Mouse (Mus musculus) liver, embryonic 15.5 days (tissue): ENCODE data around the gene Taar3. TPM values are rescaled to one million over a fixed set of nuclear protein-coding genes. Genes with fewer than 3 reads are reported as not detected.

ENCODE experiments used
- ATAC-seq: fragments of 200-750 bp; cut with Nextera tagmentation; 2 replicates; pipeline ENCODE4 v1.8.0; 2017; ENCODE audit warnings: moderate number of reproducible peaks, mild to moderate bottlenecking, moderate library complexity; ENCODE audit not compliant: insufficient read depth
- H3K27ac ChIP-seq: fragments of 300-500 bp; sonication (generic); replicated peaks from 2 replicates; pipeline ENCODE4 v1.5.1; 2015; ENCODE audit warnings: mild to moderate bottlenecking, inconsistent platforms
- H3K27me3 ChIP-seq: fragments of 300-500 bp; sonication (generic); 2 replicates; pipeline ENCODE4 v1.6.1; 2015; ENCODE audit warnings: mild to moderate bottlenecking, inconsistent platforms
- H3K36me3 ChIP-seq: fragments of 300-500 bp; sonication (generic); replicated peaks from 2 replicates; pipeline ENCODE4 v1.6.1; 2015; ENCODE audit warnings: moderate library complexity, mild to moderate bottlenecking, inconsistent platforms
- H3K4me1 ChIP-seq: fragments of 300-500 bp; sonication (generic); replicated peaks from 2 replicates; pipeline ENCODE4 v1.6.1; 2015; ENCODE audit warnings: inconsistent platforms
- H3K4me2 ChIP-seq: fragments of 300-500 bp; sonication (generic); 2 replicates; pipeline ENCODE4 v1.6.1; 2015; ENCODE audit warnings: moderate library complexity, mild to moderate bottlenecking, inconsistent platforms
- H3K4me3 ChIP-seq: fragments of 300-500 bp; sonication (generic); replicated peaks from 2 replicates; pipeline ENCODE4 v1.5.1; 2015; ENCODE audit warnings: mild to moderate bottlenecking, inconsistent platforms
- H3K9ac ChIP-seq: fragments of 300-500 bp; sonication (generic); 2 replicates; pipeline ENCODE4 v1.6.1; 2015; ENCODE audit warnings: moderate library complexity, mild to moderate bottlenecking, inconsistent platforms
- H3K9me3 ChIP-seq: fragments of 300-500 bp; sonication (generic); replicated peaks from 2 replicates; pipeline ENCODE4 v1.6.1; 2016; ENCODE audit warnings: inconsistent platforms
- WGBS: fragments of 180-500 bp; shearing (Covaris S2); methylation state at CpG from one replicate; pipeline ENCODE4 v1.1.7; 2015; ENCODE audit warnings: mixed read lengths; ENCODE audit not compliant: insufficient replicate concordance; 5-methylcytosine and 5-hydroxymethylcytosine counted together
- polyA plus RNA-seq: library from polyadenylated mRNA; unstranded; fragments of >200 nt; fragmentation: Nextera tagmentation; extraction: Ambion mirVana; gene quantifications from 2 replicates; pipeline ENCODE4 v1.2.1, GENCODE M21; 2015

Taar3 gene
- polyA plus RNA-seq, 1 experiment from 2014 or later, result not detected

DNA sequence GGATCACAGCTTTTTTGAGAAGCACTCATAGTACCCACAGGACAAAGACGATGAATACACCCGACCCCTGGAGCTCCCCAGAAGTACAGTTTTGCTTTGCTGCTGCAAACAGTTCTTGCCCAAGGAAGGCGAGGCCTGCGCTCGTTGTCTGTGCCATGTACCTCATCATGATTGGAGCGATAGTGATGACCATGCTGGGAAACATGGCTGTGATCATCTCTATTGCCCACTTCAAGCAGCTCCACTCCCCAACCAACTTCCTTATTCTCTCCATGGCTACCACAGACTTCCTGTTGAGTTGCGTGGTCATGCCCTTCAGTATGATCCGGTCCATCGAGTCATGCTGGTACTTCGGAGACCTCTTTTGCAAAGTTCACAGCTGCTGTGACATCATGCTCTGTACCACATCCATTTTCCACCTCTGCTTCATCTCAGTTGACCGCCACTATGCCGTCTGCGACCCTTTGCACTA, 11.1 kb downstream of the Taar3 start, which contains the start of gene Taar4:
Gene Taar4, plus strand, starts transcription at position 51 of the 472 bp plus-strand sequence.
- Histone ChIP-seq H3K4me2 (no peak within 1 kb of the TSS), H3K4me1 (no peaks in the 10 kb centered on the region), H3K9ac (no peak within 1 kb of the TSS), H3K36me3 (no peaks in the 10 kb centered on the region), H3K4me3 (no peak within 1 kb of the TSS), H3K27ac (no peak within 1 kb of the TSS), H3K27me3 (no peaks in the 10 kb centered on the region), H3K9me3 (no peaks in the 10 kb centered on the region)
- 68% methylated on average over 13 of the region's 13 CpGs for WGBS
- ATAC-seq, result no peak

DNA sequence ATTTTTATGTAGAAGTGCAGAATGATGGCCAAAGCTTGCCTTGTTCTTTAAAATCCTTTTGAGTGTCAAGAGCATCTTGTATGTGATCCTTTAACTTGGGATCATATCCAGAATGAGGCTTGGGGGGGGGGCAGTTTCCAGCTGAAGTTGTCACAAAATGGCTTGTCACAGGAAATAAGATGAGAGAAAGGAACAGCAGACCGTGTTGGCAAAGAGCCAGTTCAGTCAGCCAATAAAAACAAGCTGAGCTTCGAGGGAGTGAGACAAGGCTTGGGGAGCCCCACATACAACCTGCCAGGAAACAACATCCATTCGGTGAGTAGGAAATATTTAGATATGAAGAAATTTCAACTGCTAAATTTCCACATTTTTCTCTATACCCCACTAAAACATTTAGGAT, 14.1 kb downstream of the Taar3 start:
- H3K4me3 ChIP-seq, result no peak overlapping the region
- no peak overlapping the region for H3K9ac ChIP-seq
- H3K27ac ChIP-seq, result no peak overlapping the region
- no peak for ATAC-seq
- no peaks in the 10 kb centered on the region for H3K9me3 ChIP-seq
- WGBS, result 51% methylated on average over 3 of the region's 3 CpGs
- no peaks in the 10 kb centered on the region for H3K27me3 ChIP-seq
- H3K36me3 ChIP-seq, result no peaks in the 10 kb centered on the region
- H3K4me2 ChIP-seq, result no peak overlapping the region
- H3K4me1 ChIP-seq, result no peaks in the 10 kb centered on the region

DNA sequence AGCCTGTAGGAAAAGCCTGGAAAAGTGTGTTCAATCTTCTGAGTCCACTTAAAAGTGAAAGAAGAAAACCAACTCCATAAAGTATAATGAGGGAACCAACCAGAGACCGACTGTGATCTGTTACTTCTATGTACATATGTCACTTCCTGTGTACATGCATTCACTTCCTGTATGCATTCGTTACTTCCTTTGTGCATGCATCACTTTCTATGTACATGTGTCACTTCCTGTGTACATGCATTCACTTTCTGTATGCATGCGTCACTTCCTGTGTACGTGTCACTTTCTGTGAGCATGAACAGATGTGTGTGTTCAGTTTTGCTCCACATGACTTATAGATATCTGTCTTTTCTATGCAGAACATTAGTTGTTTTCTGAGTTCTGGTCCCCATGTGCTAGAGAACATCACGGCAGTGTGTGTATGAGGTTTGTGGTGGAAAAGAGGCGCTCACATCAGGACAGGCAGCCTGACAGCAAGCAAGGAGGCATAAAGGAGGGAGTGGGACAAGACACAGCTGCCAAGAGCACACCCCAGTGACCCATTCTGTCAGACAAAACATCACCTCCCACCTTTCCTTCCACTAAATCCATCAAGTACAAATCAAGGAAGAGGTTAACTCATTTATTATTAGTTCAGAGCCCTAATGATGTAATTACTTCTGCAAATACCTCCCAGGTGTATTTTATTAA, 15.7 kb downstream of the Taar3 start:
- H3K9ac ChIP-seq, result no peak overlapping the region
- H3K4me3 ChIP-seq, result no peak overlapping the region
- H3K27me3 ChIP-seq, result no peaks in the 10 kb centered on the region
- no peaks in the 10 kb centered on the region for H3K36me3 ChIP-seq
- no peaks in the 10 kb centered on the region for H3K4me1 ChIP-seq
- no peak for ATAC-seq
- WGBS, result 64% methylated on average over 6 of the region's 6 CpGs
- no peaks in the 10 kb centered on the region for H3K9me3 ChIP-seq
- H3K4me2 ChIP-seq, result no peak overlapping the region
- no peak overlapping the region for H3K27ac ChIP-seq

- H3K9me3 ChIP-seq, result no peaks in the 10 kb centered on the region
- H3K36me3 ChIP-seq, result no peaks in the 10 kb centered on the region
- WGBS, result 63% methylated on average over 11 of the region's 11 CpGs
- no peak within 1 kb of the TSS for H3K4me3 ChIP-seq
- H3K27me3 ChIP-seq, result no peaks in the 10 kb centered on the region
- ATAC-seq, result no peak
- H3K9ac ChIP-seq, result no peak within 1 kb of the TSS
- no peaks in the 10 kb centered on the region for H3K4me1 ChIP-seq
- H3K27ac ChIP-seq, result no peak within 1 kb of the TSS
- no peak within 1 kb of the TSS for H3K4me2 ChIP-seq
Measured at GRCm38 (mm10) chr10:23970656-23971165, 21.4 kb downstream of the Taar3 start, which contains the start of gene Taar5. Gene Taar5 (plus strand): TSS chr10:23970706.

- Histone ChIP-seq H3K27ac (no peak overlapping the region), H3K4me1 (no peaks in the 10 kb centered on the region), H3K9me3 (no peaks in the 10 kb centered on the region), H3K4me3 (no peak overlapping the region), H3K36me3 (no peaks in the 10 kb centered on the region), H3K9ac (no peak overlapping the region), H3K27me3 (no peaks in the 10 kb centered on the region), H3K4me2 (no peak overlapping the region)
- ATAC-seq, result no peak
- WGBS, result 67% methylated on average over 5 of the region's 5 CpGs
Measured at GRCm38 (mm10) chr10:23971256-23971655, 21.9 kb downstream of the Taar3 start.

DNA sequence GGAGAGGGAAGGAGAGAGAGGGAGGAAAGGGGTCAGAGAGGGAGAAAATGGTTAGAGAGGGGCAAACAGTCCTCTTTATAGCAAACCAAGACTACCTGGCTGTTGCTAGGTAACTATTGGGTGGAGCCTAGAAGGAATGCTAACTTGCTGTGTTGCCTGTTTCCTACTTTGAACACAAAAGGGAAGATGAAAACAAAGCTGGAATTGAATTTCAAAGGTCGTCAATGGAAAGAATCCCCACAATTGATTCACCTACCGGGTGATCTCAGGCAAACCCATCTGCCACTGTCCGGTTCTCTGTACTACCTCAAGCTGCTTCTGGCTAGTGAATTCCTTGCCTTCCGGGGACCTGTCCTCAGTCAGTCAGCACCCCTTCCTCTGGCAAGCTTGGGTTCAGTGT, 28.6 kb downstream of the Taar3 start:
- 43% methylated on average over 4 of the region's 4 CpGs for WGBS
- no peaks in the 10 kb centered on the region for H3K4me1 ChIP-seq
- H3K9ac ChIP-seq, result no peak overlapping the region
- H3K36me3 ChIP-seq, result no peaks in the 10 kb centered on the region
- H3K4me3 ChIP-seq, result no peak overlapping the region
- H3K4me2 ChIP-seq, result no peak overlapping the region
- H3K27ac ChIP-seq, result no peak overlapping the region
- ATAC-seq, result no peak
- H3K9me3 ChIP-seq, result no peaks in the 10 kb centered on the region
- no peaks in the 10 kb centered on the region for H3K27me3 ChIP-seq

DNA sequence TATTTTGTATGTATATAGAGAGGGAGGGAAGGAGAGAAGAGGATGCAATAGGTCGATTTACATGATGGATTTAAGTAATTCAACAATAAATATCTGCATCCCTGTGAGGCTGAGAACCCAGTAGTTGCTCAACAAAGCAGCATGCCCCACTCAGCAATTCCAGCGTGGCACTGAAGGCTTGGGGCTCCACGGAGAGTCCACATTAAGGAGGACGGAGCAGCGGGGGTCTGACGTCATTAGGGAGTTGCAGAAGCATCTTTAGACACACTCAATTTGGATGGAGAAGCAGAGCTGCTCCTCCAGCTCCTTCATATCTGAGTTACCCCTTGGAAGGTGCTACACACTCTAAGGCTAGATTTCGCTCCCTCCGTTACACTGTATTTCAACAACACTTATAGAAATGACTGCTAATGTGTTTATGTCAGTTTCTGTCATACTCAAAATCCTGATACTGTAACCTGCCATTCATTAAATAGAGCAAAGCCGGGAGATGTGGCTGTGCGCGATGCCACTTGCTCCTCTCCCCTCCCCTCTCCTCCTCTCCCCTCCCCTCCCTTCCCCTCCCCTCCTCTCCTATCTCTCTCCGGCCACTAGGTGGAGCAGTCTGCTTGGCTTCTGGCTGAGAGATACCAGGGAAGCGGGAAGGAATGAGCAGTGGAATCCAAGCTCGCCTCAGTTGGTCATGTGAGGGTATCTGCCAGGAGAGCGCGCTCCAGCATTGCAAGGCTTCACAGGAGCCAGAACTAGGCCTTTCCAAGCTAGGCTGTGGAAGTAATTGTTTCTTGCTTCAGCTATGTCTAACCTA, 29.7 kb downstream of the Taar3 start:
- Histone ChIP-seq H3K36me3 (no peaks in the 10 kb centered on the region), H3K4me3 (no peak overlapping the region), H3K27me3 (no peaks in the 10 kb centered on the region), H3K9ac (no peak overlapping the region), H3K9me3 (no peaks in the 10 kb centered on the region), H3K27ac (no peak overlapping the region), H3K4me1 (no peaks in the 10 kb centered on the region), H3K4me2 (no peak overlapping the region)
- WGBS, result 33% methylated on average over 16 of the region's 16 CpGs
- peak; percentile 7; the same call in 1 of the 2 replicates for ATAC-seq

GRCm38 (mm10) chr10:23985546-23985945, 36.2 kb downstream of the Taar3 start, which contains the start of gene Taar6:
Gene Taar6 (minus strand): TSS chr10:23985646.
- Histone ChIP-seq H3K9me3 (no peaks in the 10 kb centered on the region), H3K4me3 (no peak within 1 kb of the TSS), H3K27me3 (no peaks in the 10 kb centered on the region), H3K36me3 (no peaks in the 10 kb centered on the region), H3K4me1 (no peaks in the 10 kb centered on the region), H3K4me2 (no peak within 1 kb of the TSS), H3K27ac (no peak within 1 kb of the TSS), H3K9ac (no peak within 1 kb of the TSS)
- 59% methylated on average over 8 of the region's 8 CpGs for WGBS
- ATAC-seq, result no peak

- no peaks in the 10 kb centered on the region for H3K9me3 ChIP-seq
- no peaks in the 10 kb centered on the region for H3K27me3 ChIP-seq
- no peak overlapping the region for H3K9ac ChIP-seq
- no peak for ATAC-seq
- H3K4me2 ChIP-seq, result no peak overlapping the region
- H3K4me3 ChIP-seq, result no peak overlapping the region
- H3K4me1 ChIP-seq, result no peaks in the 10 kb centered on the region
- no peak overlapping the region for H3K27ac ChIP-seq
- no peaks in the 10 kb centered on the region for H3K36me3 ChIP-seq
- 36% methylated on average over 5 of the region's 5 CpGs for WGBS
Measured at GRCm38 (mm10) chr10:23986419-23986818, 37.1 kb downstream of the Taar3 start.

GRCm38 (mm10) chr10:23993381-23993780, 44.0 kb downstream of the Taar3 start, which contains the start of gene Taar7a:
Gene Taar7a (minus strand): TSS chr10:23993481.
- Histone ChIP-seq H3K4me2 (no peak within 1 kb of the TSS), H3K4me1 (no peaks in the 10 kb centered on the region), H3K9ac (no peak within 1 kb of the TSS), H3K4me3 (no peak within 1 kb of the TSS), H3K36me3 (no peaks in the 10 kb centered on the region), H3K9me3 (no peaks in the 10 kb centered on the region), H3K27ac (no peak within 1 kb of the TSS), H3K27me3 (no peaks in the 10 kb centered on the region)
- no peak for ATAC-seq
- 65% methylated on average over 3 of the region's 3 CpGs for WGBS

DNA sequence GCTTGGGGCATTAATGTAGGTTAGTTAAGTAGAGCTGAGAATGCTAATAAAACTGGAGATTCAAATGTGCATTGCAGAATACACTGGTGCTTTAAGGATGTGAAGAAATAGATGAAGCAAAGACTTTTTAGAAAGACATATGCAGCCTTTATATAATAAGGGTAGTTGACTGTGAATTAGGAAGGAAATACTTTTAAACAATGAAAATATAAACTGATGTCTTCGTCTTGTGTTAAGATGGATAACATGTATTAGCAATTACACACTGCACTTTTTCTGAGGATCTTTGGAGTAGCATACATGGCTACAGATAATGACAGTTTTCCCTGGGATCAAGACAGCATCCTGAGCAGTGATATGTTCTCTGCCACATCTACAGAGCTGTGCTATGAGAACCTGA, 50.3 kb downstream of the Taar3 start, which contains the start of gene Taar7b:
Gene Taar7b, plus strand, starts transcription at position 301 of the 400 bp plus-strand sequence.
- Histone ChIP-seq H3K27ac (no peak within 1 kb of the TSS), H3K9ac (no peak within 1 kb of the TSS), H3K27me3 (no peaks in the 10 kb centered on the region), H3K4me3 (no peak within 1 kb of the TSS), H3K36me3 (no peaks in the 10 kb centered on the region), H3K4me2 (no peak within 1 kb of the TSS), H3K4me1 (no peaks in the 10 kb centered on the region), H3K9me3 (no peaks in the 10 kb centered on the region)
- no peak for ATAC-seq
- 67% methylated on average over 1 of the region's 1 CpGs for WGBS
